Mouse (Mus musculus): ENCODE data around the gene Fcho1. TPM values are rescaled to one million over a fixed set of nuclear protein-coding genes. Genes with fewer than 3 reads are reported as not detected.
"Not testable (repeated sequence)": the region's sequence is repeated elsewhere in the genome, so short reads cannot be mapped to it uniquely, and the experiment has no call there.

Gene Fcho1
- 81.2 and 85.0 TPM in 2 replicates for polyA plus RNA-seq (2015; fragmentation: Nextera tagmentation; extraction: Ambion mirVana)

GRCm38 (mm10) chr8:71725122-71725924 is at the start of gene Fcho1:
Gene Fcho1, minus strand, starts transcription at chr8:71725716.
- ATAC-seq (ENCODE audit: low FRiP score): peak; percentile 84
- WGBS: under 1% methylated on average over 39 of the region's 54 CpGs
- H3K4me3 ChIP-seq (replicated peaks): peak within 1 kb of the TSS; percentile 79
- H3K9ac ChIP-seq (replicated peaks): peak within 1 kb of the TSS; percentile 85
- peak within 1 kb of the TSS; percentile 80 for H3K4me2 ChIP-seq
- H3K27ac ChIP-seq (replicated peaks): peak within 1 kb of the TSS; percentile 71
- H3K4me1 ChIP-seq: peaks cover 61% of the 10 kb centered on the region
- no peaks in the 10 kb centered on the region for H3K27me3 ChIP-seq (replicated peaks)
- H3K36me3 ChIP-seq: no peaks in the 10 kb centered on the region
- no peaks in the 10 kb centered on the region for H3K9me3 ChIP-seq (replicated peaks)

- Histone ChIP-seq H3K9ac (replicated peaks) (no peak overlapping the region), H3K4me1 (no peaks in the 10 kb centered on the region), H3K27me3 (replicated peaks) (no peaks in the 10 kb centered on the region), H3K36me3 (no peaks in the 10 kb centered on the region), H3K27ac (replicated peaks) (no peak overlapping the region), H3K4me3 (replicated peaks) (no peak overlapping the region), H3K9me3 (replicated peaks) (0 out of 2 replicates have a peak, but pooled peaks cover 4% of the 10 kb centered on the region), H3K4me2 (no peak overlapping the region)
- WGBS: 94% methylated on average over 15 of the region's 15 CpGs
- ATAC-seq (ENCODE audit: low FRiP score): no peak
These were observed 45.8 kb upstream of the Fcho1 start for GRCm38 (mm10) chr8:71771336-71771735.

GRCm38 (mm10) chr8:71758816-71759215 is 33.3 kb upstream of the Fcho1 start:
- Histone ChIP-seq H3K9me3 (replicated peaks) (no peaks in the 10 kb centered on the region), H3K4me2 (no peak overlapping the region), H3K4me1 (no peaks in the 10 kb centered on the region), H3K27ac (replicated peaks) (no peak overlapping the region), H3K4me3 (replicated peaks) (no peak overlapping the region), H3K9ac (replicated peaks) (no peak overlapping the region), H3K27me3 (replicated peaks) (no peaks in the 10 kb centered on the region), H3K36me3 (no peaks in the 10 kb centered on the region)
- WGBS: 46% methylated on average over 3 of the region's 3 CpGs
- no peak for ATAC-seq (ENCODE audit: low FRiP score)

- not testable (repeated sequence) for H3K4me1 ChIP-seq; H3K9ac ChIP-seq (replicated peaks); H3K4me2 ChIP-seq; H3K27ac ChIP-seq (replicated peaks); H3K27me3 ChIP-seq (replicated peaks); H3K4me3 ChIP-seq (replicated peaks); H3K36me3 ChIP-seq; ATAC-seq (ENCODE audit: low FRiP score); H3K9me3 ChIP-seq (replicated peaks)
- WGBS: 72% methylated on average over 7 of the region's 7 CpGs
These were observed 27.5 kb upstream of the Fcho1 start for GRCm38 (mm10) chr8:71752881-71753552.

GRCm38 (mm10) chr8:71752263-71752662 is 26.7 kb upstream of the Fcho1 start:
- H3K4me2 ChIP-seq; H3K36me3 ChIP-seq; H3K4me1 ChIP-seq; H3K9me3 ChIP-seq (replicated peaks); H3K4me3 ChIP-seq (replicated peaks); H3K9ac ChIP-seq (replicated peaks); H3K27ac ChIP-seq (replicated peaks); H3K27me3 ChIP-seq (replicated peaks); ATAC-seq (ENCODE audit: low FRiP score): not testable (repeated sequence)

- not testable (repeated sequence) for H3K27me3 ChIP-seq (replicated peaks); H3K27ac ChIP-seq (replicated peaks); H3K4me1 ChIP-seq; H3K36me3 ChIP-seq; H3K9me3 ChIP-seq (replicated peaks); H3K9ac ChIP-seq (replicated peaks); H3K4me3 ChIP-seq (replicated peaks); H3K4me2 ChIP-seq
- peak; percentile 82 for ATAC-seq (ENCODE audit: low FRiP score)
- WGBS: 58% methylated on average over 2 of the region's 2 CpGs
These were observed 25.9 kb upstream of the Fcho1 start for GRCm38 (mm10) chr8:71751337-71751886.

GRCm38 (mm10) chr8:71749321-71750075 is 24.0 kb upstream of the Fcho1 start:
- not testable (repeated sequence) for ATAC-seq (ENCODE audit: low FRiP score); H3K4me1 ChIP-seq; H3K36me3 ChIP-seq; H3K4me2 ChIP-seq; H3K27ac ChIP-seq (replicated peaks); H3K4me3 ChIP-seq (replicated peaks); H3K27me3 ChIP-seq (replicated peaks); H3K9me3 ChIP-seq (replicated peaks); H3K9ac ChIP-seq (replicated peaks)
- WGBS: 88% methylated on average over 6 of the region's 6 CpGs

- not testable (repeated sequence) for H3K4me3 ChIP-seq (replicated peaks); H3K9ac ChIP-seq (replicated peaks); ATAC-seq (ENCODE audit: low FRiP score); H3K36me3 ChIP-seq; H3K9me3 ChIP-seq (replicated peaks); H3K27ac ChIP-seq (replicated peaks); H3K4me1 ChIP-seq; H3K4me2 ChIP-seq; H3K27me3 ChIP-seq (replicated peaks)
These were observed 21.6 kb upstream of the Fcho1 start for GRCm38 (mm10) chr8:71747082-71747481.

GRCm38 (mm10) chr8:71745322-71745721 is 19.8 kb upstream of the Fcho1 start:
- no peaks in the 10 kb centered on the region for H3K9me3 ChIP-seq (replicated peaks)
- no peak overlapping the region for H3K4me2 ChIP-seq
- no peak overlapping the region for H3K9ac ChIP-seq (replicated peaks)
- H3K4me3 ChIP-seq (replicated peaks): no peak overlapping the region
- H3K27ac ChIP-seq (replicated peaks): no peak overlapping the region
- H3K4me1 ChIP-seq: peaks cover 8% of the 10 kb centered on the region
- H3K36me3 ChIP-seq: no peaks in the 10 kb centered on the region
- 0 out of 2 replicates have a peak, but pooled peaks cover 3% of the 10 kb centered on the region for H3K27me3 ChIP-seq (replicated peaks)
- WGBS: 91% methylated on average over 1 of the region's 1 CpGs
- no peak for ATAC-seq (ENCODE audit: low FRiP score)

GRCm38 (mm10) chr8:71742783-71743182 is 17.3 kb upstream of the Fcho1 start:
- Histone ChIP-seq H3K27ac (replicated peaks) (no peak overlapping the region), H3K4me2 (no peak overlapping the region), H3K9ac (replicated peaks) (no peak overlapping the region), H3K4me3 (replicated peaks) (no peak overlapping the region), H3K27me3 (replicated peaks) (0 out of 2 replicates have a peak, but pooled peaks cover 3% of the 10 kb centered on the region), H3K36me3 (no peaks in the 10 kb centered on the region), H3K4me1 (peaks cover 8% of the 10 kb centered on the region), H3K9me3 (replicated peaks) (no peaks in the 10 kb centered on the region)
- ATAC-seq (ENCODE audit: low FRiP score): no peak
- 52% methylated on average over 2 of the region's 2 CpGs for WGBS

GRCm38 (mm10) chr8:71741687-71742114 is 16.2 kb upstream of the Fcho1 start:
- 0 out of 2 replicates have a peak, but pooled peaks cover 3% of the 10 kb centered on the region for H3K27me3 ChIP-seq (replicated peaks)
- no peaks in the 10 kb centered on the region for H3K36me3 ChIP-seq
- no peak overlapping the region for H3K9ac ChIP-seq (replicated peaks)
- H3K4me3 ChIP-seq (replicated peaks): peak overlapping the region; percentile 29
- 6% methylated on average over 19 of the region's 19 CpGs for whole genome bisulfite sequencing
- H3K4me1 ChIP-seq: peaks cover 8% of the 10 kb centered on the region
- H3K9me3 ChIP-seq (replicated peaks): no peaks in the 10 kb centered on the region
- H3K27ac ChIP-seq (replicated peaks): no peak overlapping the region
- H3K4me2 ChIP-seq: peak overlapping the region; percentile 60
- peak; percentile 60 for ATAC-seq (ENCODE audit: low FRiP score)

All from neural tube, embryonic 15.5 days (tissue).